Mouse (Mus musculus) right cerebral cortex, postnatal 10 days (tissue): Measurements from ENCODE around the gene Stx6.

Experiments
- DNase-seq, 2 experiments: peaks; one replicate each; pipeline ENCODE4 v3.0.0; 2021; ENCODE audit warnings: low spot score in 2 of 2

Gene Stx6

DNA sequence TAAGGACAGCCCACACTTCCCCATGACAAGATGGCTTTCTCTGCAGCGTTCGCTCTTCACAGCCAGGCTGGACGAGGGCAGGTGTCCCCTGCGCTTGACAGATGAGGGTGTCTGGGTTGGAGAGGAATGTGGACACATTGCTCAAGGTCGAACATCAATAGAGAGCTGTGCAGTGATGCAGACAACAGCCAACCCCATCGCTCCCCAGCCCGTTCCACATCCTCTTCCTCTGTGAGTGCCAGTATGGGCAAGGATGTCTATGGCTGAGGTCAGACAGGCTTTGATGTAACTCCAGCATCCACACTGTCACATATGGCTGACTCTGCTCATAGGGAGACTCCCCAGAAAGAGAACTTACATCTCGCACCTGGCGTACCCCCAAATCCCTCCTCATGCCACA, 74.9 kb downstream of the Stx6 start:
- no peak for DNase-seq

- DNase-seq = peak; percentile 73 to 82
Measured at GRCm38 (mm10) chr1:155233931-155234607, 75.6 kb downstream of the Stx6 start.

GRCm38 (mm10) chr1:155235641-155236040, 77.1 kb downstream of the Stx6 start:
- DNase-seq = no peak

DNA sequence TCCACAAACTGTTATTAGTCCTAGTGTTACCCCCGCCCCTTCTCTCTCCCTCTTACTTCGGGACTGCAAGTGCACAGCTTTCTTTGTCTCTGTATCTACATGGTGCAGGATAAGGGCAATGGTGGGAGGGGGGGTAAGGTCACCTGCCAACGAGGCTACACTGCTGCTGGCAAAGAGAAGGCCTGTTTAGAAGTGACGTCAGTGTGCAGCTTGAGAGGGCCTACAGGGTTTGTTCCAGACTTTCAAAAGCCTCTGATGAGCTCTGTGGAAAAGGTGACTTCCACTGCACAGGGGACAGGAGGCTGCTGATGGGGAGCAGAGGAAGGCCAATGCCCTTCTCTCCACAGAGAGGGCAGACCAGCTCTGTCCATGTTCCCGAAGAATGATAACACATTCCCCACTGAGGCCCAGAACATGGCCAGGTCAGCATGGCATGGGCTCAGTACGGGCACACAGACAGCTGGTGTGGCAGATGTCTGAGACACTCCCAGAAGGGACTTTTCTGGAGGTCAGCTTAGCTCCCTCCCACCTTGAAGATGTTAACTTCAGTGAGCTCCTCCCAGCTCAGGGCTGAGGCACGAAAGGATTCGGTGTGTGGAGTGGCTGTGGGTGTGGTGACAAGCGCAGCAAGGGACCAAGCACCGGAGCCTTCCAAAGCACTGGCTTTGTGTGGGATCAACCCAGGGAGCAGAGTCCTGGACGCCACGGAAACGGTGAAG, 78.0 kb downstream of the Stx6 start:
- no peak for DNase-seq

- no peak for DNase-seq
Measured at GRCm38 (mm10) chr1:155237390-155237789, 78.9 kb downstream of the Stx6 start.

GRCm38 (mm10) chr1:155238126-155238525, 79.6 kb downstream of the Stx6 start:
- no peak for DNase-seq

DNA sequence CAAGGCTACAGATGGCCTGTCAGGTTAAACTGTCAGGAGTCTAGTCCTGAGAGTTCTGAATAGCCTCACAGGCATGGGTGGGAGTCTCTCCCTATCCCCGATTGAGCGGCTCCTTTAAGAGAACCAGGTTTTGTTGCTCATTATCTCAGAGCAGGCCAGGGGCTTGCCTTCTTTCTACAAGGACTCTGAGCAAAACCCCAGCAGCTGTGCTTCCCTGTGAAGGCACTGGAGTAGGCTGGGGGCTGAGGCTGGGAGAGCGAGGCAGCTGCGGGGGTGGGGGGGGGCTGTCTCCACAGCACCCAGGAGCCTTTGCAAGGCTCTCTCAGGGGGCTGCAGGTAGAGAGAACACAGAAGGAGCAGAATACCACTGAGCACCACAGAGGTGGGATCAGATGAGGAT, 80.7 kb downstream of the Stx6 start:
- DNase-seq = no peak

- no peak for DNase-seq
Measured at GRCm38 (mm10) chr1:155239962-155240717, 81.6 kb downstream of the Stx6 start.

- DNase-seq = no peak
Measured at GRCm38 (mm10) chr1:155241701-155242487, 83.4 kb downstream of the Stx6 start.

GRCm38 (mm10) chr1:155242488-155242745, 83.9 kb downstream of the Stx6 start:
- peak in 1 of 2 experiments; percentile 6 for DNase-seq

DNA sequence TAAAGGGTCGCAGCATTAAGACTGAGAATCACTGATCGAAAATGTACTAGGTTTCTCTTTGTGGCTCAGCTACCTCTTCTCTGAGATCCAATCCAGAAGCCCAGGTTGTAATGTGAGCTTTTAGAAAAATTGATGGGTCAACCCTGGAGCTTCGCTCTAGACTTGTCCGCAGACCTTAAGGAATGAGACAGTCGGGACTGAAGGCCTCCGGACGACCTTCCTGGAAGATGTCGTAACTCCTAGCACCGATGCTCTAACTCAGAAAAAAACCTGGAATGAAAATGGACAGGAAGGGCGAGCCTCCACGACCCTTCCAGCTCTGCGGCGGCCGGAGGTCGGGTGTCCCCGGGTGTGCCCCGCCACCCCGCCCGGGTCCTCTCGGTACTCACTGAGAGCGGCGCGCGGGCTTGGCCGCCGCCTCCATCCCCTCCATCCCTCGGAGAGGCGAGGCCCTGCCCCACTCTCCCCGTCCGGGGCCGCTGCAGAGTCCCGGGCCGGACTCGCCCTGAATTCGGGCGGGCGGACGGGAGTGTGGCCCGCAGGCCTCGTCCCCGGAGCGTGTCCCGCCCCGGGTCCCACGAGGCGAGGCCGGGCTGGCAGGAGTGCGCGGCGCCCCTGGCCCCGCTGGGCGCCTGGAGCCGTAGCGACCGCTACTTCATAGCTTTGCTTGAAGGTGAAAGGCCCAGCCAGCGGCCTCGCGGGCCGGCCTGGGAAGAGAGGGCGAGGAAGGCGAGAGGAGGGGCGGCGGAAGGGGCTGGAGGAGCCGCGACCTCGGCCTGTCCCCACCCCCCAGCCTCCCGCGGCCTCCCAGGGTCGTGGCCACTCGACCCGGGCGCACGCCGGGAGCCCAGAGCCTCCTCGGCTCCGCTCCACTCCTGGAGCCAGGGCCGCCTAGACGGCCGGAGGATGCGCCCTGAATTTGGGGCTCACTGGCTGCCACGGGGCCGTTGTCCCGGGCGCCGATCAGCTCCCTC, 85.6 kb downstream of the Stx6 start, which contains the start of gene BC034090:
Gene BC034090 (minus strand): TSS at position 648 of the 974 bp plus-strand sequence.
- DNase-seq = peak; percentile 35 to 36

- peak; percentile 23 to 29 for DNase-seq
Measured at GRCm38 (mm10) chr1:155244771-155245211, 86.3 kb downstream of the Stx6 start.

DNA sequence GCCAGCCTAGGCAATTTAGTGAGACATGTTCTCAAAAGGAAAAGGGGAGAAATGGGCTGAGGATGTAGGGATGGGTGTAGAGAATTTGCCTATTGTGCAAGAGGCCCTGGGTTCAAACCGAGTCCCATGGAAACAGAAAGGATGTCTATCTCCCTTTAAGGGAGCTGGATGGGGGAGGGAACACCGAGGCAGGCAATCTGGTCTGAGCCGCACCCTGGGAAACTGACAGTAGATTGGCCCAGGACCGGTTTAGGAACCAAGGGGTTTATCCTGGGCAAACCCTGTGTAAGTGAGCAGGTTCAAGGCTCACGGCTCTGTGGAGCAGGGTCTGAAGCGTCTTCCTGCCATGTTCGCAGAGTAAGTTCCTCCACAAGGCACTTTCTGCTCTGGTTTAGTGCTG, 87.0 kb downstream of the Stx6 start:
- DNase-seq = peak; percentile 16 to 17

- DNase-seq = peak in 1 of 2 experiments; percentile 15
Measured at GRCm38 (mm10) chr1:155247441-155247840, 88.9 kb downstream of the Stx6 start.

- DNase-seq = peak; percentile 15 to 18
Measured at GRCm38 (mm10) chr1:155248041-155248440, 89.5 kb downstream of the Stx6 start.

- DNase-seq = peak; percentile 4 to 11
Measured at GRCm38 (mm10) chr1:155249896-155250295, 91.4 kb downstream of the Stx6 start.

- DNase-seq = peak; percentile 20 to 27
Measured at GRCm38 (mm10) chr1:155250531-155251135, 92.1 kb downstream of the Stx6 start.

- DNase-seq = peak; percentile 17
Measured at GRCm38 (mm10) chr1:155251596-155251995, 93.1 kb downstream of the Stx6 start.

- DNase-seq = peak in 1 of 2 experiments; percentile 21
Measured at GRCm38 (mm10) chr1:155252631-155253121, 94.2 kb downstream of the Stx6 start.

DNA sequence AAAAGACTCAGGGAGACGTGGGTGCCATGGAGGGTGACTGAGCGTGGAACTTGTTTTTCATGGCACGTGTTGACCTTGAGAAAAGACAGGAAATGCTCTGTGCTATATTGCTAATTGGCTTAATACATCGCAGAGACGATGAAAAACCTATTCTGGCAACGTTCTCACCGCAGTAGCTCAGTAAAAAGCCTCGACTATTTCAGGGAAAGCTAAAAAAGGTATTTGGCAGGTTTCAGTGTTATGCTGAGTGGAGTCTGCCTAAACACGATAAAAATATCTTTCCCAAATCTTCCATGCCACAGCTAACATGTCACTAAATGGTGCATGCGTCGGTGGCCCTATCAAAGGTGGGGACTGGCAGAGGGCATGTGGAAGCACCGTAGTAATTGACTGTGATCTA, 94.6 kb downstream of the Stx6 start:
- peak in 1 of 2 experiments; percentile 23 for DNase-seq
